Mouse (Mus musculus) limb, embryonic 11.5 days (tissue): ENCODE measurements around the gene Pet117. TPM values are rescaled to one million over a fixed set of nuclear protein-coding genes. Genes with fewer than 3 reads are reported as not detected.
A peak's percentile ranks its signal among the peaks of the same experiment; 100 is the strongest.

Experiments
- ATAC-seq: fragments of 200-750 bp; cut with Nextera tagmentation; 2 replicates; pipeline ENCODE4 v1.8.0; 2017; ENCODE audit warnings: low read depth; ENCODE audit not compliant: insufficient number of reproducible peaks, low FRiP score, low TSS enrichment
- DNase-seq: peaks from one replicate; pipeline ENCODE4 v3.0.0-alpha.2; 2015; ENCODE audit warnings: low spot score
- H3K27ac ChIP-seq: fragments of 300-500 bp; sonication (generic); replicated peaks from 2 replicates; pipeline ENCODE4 v1.5.1; 2014; ENCODE audit warnings: low read depth, mild to moderate bottlenecking, low read length
- H3K27me3 ChIP-seq: fragments of 300-500 bp; sonication (generic); 2 replicates; pipeline ENCODE4 v1.6.1; 2014; ENCODE audit warnings: mild to moderate bottlenecking, low read length, mixed read lengths; ENCODE audit not compliant: control insufficient read depth, insufficient read depth
- H3K36me3 ChIP-seq: fragments of 300-500 bp; sonication (generic); 2 replicates; pipeline ENCODE4 v1.6.1; 2014; ENCODE audit warnings: mild to moderate bottlenecking, low read length, moderate library complexity, mixed read lengths; ENCODE audit not compliant: control insufficient read depth, insufficient read depth
- H3K4me1 ChIP-seq: fragments of 300-500 bp; sonication (generic); 2 replicates; pipeline ENCODE4 v1.6.1; 2014; ENCODE audit warnings: low read length, mixed read lengths; ENCODE audit not compliant: control insufficient read depth, insufficient read depth
- H3K4me2 ChIP-seq: fragments of 300-500 bp; sonication (generic); 2 replicates; pipeline ENCODE4 v1.6.1; 2014; ENCODE audit warnings: low read depth, mild to moderate bottlenecking, moderate library complexity; ENCODE audit not compliant: severe bottlenecking
- H3K4me3 ChIP-seq: fragments of 300-500 bp; sonication (generic); 2 replicates; pipeline ENCODE4 v1.5.1; 2014; ENCODE audit warnings: low read depth, low read length
- H3K9ac ChIP-seq: fragments of 300-500 bp; sonication (generic); 2 replicates; pipeline ENCODE4 v1.6.1; 2014; ENCODE audit warnings: mild to moderate bottlenecking, low read length
- H3K9me3 ChIP-seq: fragments of 300-500 bp; sonication (generic); 2 replicates; pipeline ENCODE4 v1.6.1; 2016; ENCODE audit warnings: low read length; ENCODE audit not compliant: control insufficient read depth
- WGBS: fragments of 180-500 bp; shearing (Covaris S2); extraction: QIAGEN DNeasy Blood & Tissue Kit; methylation state at CpG from one replicate; pipeline ENCODE4 v1.1.7; 2014; 5-methylcytosine and 5-hydroxymethylcytosine counted together
- polyA plus RNA-seq: library from polyadenylated mRNA; unstranded; fragments of >200 nt; fragmentation: Nextera tagmentation; extraction: Ambion mirVana; gene quantifications from 2 replicates; pipeline ENCODE4 v1.2.1, GENCODE M21; 2014

Pet117 gene
- polyA plus RNA-seq = 1.7 TPM in 1 of 2 replicates, not detected in the other

DNA sequence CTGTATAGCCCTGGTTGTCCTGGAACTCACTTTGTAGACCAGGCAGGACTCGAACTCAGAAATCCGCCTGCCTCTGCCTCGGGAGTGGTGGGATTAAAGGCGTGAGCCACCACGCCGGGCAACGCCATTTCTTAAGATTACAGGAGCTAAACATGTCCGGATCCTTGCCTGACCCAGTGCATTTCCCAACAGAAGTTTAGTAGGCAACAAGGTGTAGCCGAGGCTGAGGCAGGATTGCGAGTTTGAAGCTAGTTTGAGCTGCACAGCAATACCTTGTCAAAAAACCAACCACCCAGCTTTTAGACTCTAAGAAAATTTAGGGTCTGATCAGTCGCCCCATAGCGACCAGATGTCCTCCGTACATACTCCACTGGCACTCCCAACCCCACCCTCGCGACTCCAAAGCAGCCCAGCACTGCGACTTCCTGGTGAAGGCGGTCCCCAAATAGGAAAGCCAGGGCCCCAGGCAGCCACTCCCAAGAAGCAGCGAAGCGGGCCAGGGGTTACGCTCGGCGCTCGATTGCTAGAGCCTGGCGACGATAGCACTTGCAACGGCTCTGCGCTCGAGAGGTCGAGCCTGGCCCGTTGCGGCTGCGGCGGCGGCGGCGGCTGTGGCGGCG, at the start of gene Pet117, which contains the start of gene Kat14:
Gene Pet117, plus strand, starts transcription at position 597 of the 620 bp plus-strand sequence.
Gene Kat14, plus strand, starts transcription at position 584 of the 620 bp plus-strand sequence.
- 5% methylated on average over 38 of the region's 38 CpGs for WGBS
- Histone ChIP-seq H3K4me2 (peak within 1 kb of the TSS; percentile 69), H3K36me3 (peaks cover under 1% of the 10 kb centered on the region; the same call in 1 of the 2 replicates), H3K27ac (peak within 1 kb of the TSS; percentile 89), H3K4me1 (no peaks in the 10 kb centered on the region), H3K9ac (peak within 1 kb of the TSS; percentile 93), H3K27me3 (no peaks in the 10 kb centered on the region), H3K9me3 (no peaks in the 10 kb centered on the region), H3K4me3 (peak within 1 kb of the TSS; percentile 91)
- ATAC-seq = peak; percentile 90
- peak; percentile 98 for DNase-seq

DNA sequence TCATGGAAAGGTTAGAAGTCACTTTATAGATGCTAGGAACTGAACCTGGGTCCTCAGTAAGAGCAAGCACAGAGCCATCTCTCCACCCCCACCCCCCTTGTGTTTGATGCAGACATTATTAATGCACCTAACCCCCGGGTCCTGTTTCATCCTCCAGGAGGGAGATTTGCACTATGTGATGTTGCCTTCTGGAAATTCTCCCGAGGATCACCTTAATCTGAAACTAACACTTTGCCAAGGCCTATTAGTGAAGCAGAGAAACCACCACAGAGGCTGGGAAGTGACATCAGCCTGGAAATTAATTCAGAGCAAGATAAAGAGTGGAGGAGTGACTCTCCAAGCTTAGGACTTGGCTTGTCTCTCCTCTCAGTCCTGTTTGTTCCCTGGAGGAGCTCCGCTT, 44.6 kb upstream of the Pet117 start:
- Histone ChIP-seq H3K27me3 (peaks cover 14% of the 10 kb centered on the region; the same call in 1 of the 2 replicates), H3K4me3 (no peak overlapping the region), H3K4me1 (no peaks in the 10 kb centered on the region), H3K9ac (no peak overlapping the region), H3K27ac (no peak overlapping the region), H3K4me2 (no peak overlapping the region), H3K36me3 (no peaks in the 10 kb centered on the region), H3K9me3 (no peaks in the 10 kb centered on the region)
- WGBS = 76% methylated on average over 3 of the region's 3 CpGs
- ATAC-seq (no peak), DNase-seq (no peak)

- Histone ChIP-seq H3K9me3 (no peaks in the 10 kb centered on the region), H3K9ac (no peak overlapping the region), H3K27ac (no peak overlapping the region), H3K4me2 (peak overlapping the region; percentile 22), H3K27me3 (peaks cover 58% of the 10 kb centered on the region), H3K4me1 (peaks cover 21% of the 10 kb centered on the region), H3K36me3 (no peaks in the 10 kb centered on the region), H3K4me3 (peak overlapping the region; percentile 21)
- no peak for ATAC-seq
- WGBS = under 1% methylated on average over 10 of the region's 10 CpGs
- DNase-seq = no peak
Observed at GRCm38 (mm10) chr2:144329451-144329850, 39.3 kb upstream of the Pet117 start.

DNA sequence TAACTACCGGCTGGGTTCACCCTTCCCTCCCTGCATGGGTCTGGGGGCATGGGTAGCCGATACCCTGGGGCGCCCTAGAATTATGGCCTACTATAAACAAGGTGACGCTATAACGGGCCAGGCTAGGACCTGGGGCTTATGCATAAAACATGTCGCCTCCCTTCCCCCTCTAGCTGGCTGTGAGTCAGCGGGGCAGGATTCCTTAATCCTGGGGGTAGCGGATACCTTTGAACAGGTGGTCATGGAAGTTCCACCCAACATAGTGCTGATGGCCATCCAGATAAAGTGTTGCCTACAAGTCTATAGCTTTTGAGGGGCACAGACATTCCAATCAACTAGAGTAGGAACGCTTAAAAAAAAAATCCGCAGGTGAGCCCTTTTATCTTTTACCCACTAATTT, 38.9 kb upstream of the Pet117 start:
- Histone ChIP-seq H3K4me2 (peak overlapping the region; percentile 22), H3K9me3 (no peaks in the 10 kb centered on the region), H3K4me3 (peak overlapping the region; percentile 40), H3K27me3 (peaks cover 58% of the 10 kb centered on the region), H3K36me3 (no peaks in the 10 kb centered on the region), H3K27ac (no peak overlapping the region), H3K9ac (no peak overlapping the region), H3K4me1 (peaks cover 21% of the 10 kb centered on the region)
- WGBS = 3% methylated on average over 10 of the region's 10 CpGs
- DNase-seq = peak; percentile 41
- ATAC-seq = no peak

GRCm38 (mm10) chr2:144330352-144330959, 38.3 kb upstream of the Pet117 start:
- H3K4me2 ChIP-seq = peak overlapping the region; percentile 77
- H3K27ac ChIP-seq = no peak overlapping the region
- peaks cover 21% of the 10 kb centered on the region for H3K4me1 ChIP-seq
- ATAC-seq (peak; percentile 15; the same call in 1 of the 2 replicates), DNase-seq (peak; percentile 57)
- H3K9me3 ChIP-seq = no peaks in the 10 kb centered on the region
- under 1% methylated on average over 36 of the region's 41 CpGs for WGBS
- peak overlapping the region; percentile 45 for H3K9ac ChIP-seq
- H3K27me3 ChIP-seq = peaks cover 58% of the 10 kb centered on the region
- no peaks in the 10 kb centered on the region for H3K36me3 ChIP-seq
- peak overlapping the region; percentile 40 for H3K4me3 ChIP-seq

GRCm38 (mm10) chr2:144330960-144331371, 37.8 kb upstream of the Pet117 start:
- Histone ChIP-seq H3K4me1 (peaks cover 21% of the 10 kb centered on the region), H3K9me3 (no peaks in the 10 kb centered on the region), H3K4me3 (peak overlapping the region; percentile 40), H3K9ac (peak overlapping the region; percentile 45), H3K27me3 (peaks cover 58% of the 10 kb centered on the region), H3K36me3 (no peaks in the 10 kb centered on the region), H3K27ac (no peak overlapping the region), H3K4me2 (peak overlapping the region; percentile 77)
- DNase-seq (no peak), ATAC-seq (peak; percentile 33; the same call in 1 of the 2 replicates)
- WGBS = under 1% methylated on average over 50 of the region's 50 CpGs

- DNase-seq = peak; percentile 65
- Histone ChIP-seq H3K36me3 (no peaks in the 10 kb centered on the region), H3K4me1 (peaks cover 21% of the 10 kb centered on the region), H3K27ac (no peak within 1 kb of the TSS), H3K4me2 (peak within 1 kb of the TSS; percentile 77), H3K4me3 (peak within 1 kb of the TSS; percentile 40), H3K9ac (peak within 1 kb of the TSS; percentile 45), H3K9me3 (no peaks in the 10 kb centered on the region), H3K27me3 (peaks cover 58% of the 10 kb centered on the region)
- ATAC-seq = peak; percentile 40; the same call in 1 of the 2 replicates
- WGBS = 1% methylated on average over 62 of the region's 62 CpGs
Observed at GRCm38 (mm10) chr2:144331401-144332302, 37.1 kb upstream of the Pet117 start, which contains the start of gene Ovol2. Gene Ovol2 (minus strand): TSS chr2:144332146.

- no peak overlapping the region for H3K9ac ChIP-seq
- peak overlapping the region; percentile 77 for H3K4me2 ChIP-seq
- no peaks in the 10 kb centered on the region for H3K9me3 ChIP-seq
- H3K27ac ChIP-seq = no peak overlapping the region
- no peaks in the 10 kb centered on the region for H3K36me3 ChIP-seq
- ATAC-seq (no peak), DNase-seq (peak; percentile 40)
- H3K4me3 ChIP-seq = no peak overlapping the region; the same call in 1 of the 2 replicates
- H3K4me1 ChIP-seq = peaks cover 21% of the 10 kb centered on the region
- 5% methylated on average over 9 of the region's 9 CpGs for WGBS
- peaks cover 56% of the 10 kb centered on the region for H3K27me3 ChIP-seq
Observed at GRCm38 (mm10) chr2:144332486-144332885, 36.3 kb upstream of the Pet117 start.
